Mouse (Mus musculus): Measurements from ENCODE around the gene Ppp1r21. TPM values are rescaled to one million over a fixed set of nuclear protein-coding genes. Genes with fewer than 3 reads are reported as not detected.

The Ppp1r21 gene
- total RNA-seq, 2 experiments from 2014 or later, result 13.6 to 15.9 TPM

DNA sequence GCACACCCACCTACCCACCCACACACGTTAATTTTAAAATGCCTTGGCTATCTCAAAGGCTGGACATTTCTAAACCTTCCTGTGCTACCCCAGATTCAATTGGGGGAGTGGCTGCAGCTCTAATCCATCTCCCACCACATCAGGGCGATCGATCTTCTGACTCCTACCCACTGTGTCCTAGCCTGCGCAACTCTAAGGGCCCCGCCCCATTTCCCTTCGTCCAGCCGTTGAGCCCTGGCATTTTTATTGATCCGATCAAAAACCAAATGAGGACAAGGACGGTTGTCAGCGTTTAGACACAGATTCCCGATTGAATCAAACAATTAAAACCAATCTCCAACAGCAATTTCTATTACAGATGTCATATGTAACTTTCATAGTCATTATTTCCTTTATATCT is 74.0 kb downstream of the Ppp1r21 start:
- no peak for ATAC-seq (replicated peaks; ENCODE audit: low FRiP score, poor library complexity, severe bottlenecking)

DNA sequence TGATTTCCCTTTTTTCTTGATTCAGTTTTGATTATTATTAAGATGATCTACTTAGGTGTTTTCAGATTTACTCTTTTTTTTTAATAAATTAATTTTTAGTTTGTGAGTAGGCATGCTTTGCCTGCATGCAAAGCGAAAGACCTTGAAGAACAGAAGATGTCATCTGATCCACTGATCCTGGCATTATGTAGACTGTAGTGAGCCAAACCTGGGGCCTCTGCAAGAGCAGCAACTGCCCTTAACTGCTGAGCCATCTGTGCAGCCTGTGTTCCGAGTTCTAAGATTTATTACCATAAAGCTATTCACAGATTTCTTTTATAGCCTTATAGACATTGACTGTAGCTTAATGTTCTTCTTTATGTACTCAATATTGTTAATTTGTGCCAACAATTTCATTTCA is 76.1 kb downstream of the Ppp1r21 start:
- ATAC-seq (replicated peaks; ENCODE audit: low FRiP score, poor library complexity, severe bottlenecking), result no peak

DNA sequence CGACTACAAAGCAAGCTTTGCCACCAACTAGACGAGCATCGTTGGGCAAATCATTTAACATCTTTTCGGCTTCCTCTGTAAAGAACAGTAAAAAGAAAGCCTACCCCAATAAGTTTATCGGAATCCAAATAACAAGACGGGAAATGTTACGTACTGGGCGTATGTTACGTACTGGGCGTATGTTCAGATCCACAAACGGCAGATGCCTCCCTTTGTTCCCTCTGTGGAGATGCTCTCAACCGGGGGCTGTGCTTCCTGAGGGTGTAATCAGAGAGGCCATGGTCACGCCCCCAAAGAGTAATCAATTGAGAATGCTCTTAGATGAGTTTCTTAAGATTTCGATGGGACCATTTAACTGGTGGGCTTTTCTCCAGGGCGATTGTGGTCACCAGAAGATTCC is 79.4 kb downstream of the Ppp1r21 start:
- no peak for ATAC-seq (replicated peaks; ENCODE audit: low FRiP score, poor library complexity, severe bottlenecking)

DNA sequence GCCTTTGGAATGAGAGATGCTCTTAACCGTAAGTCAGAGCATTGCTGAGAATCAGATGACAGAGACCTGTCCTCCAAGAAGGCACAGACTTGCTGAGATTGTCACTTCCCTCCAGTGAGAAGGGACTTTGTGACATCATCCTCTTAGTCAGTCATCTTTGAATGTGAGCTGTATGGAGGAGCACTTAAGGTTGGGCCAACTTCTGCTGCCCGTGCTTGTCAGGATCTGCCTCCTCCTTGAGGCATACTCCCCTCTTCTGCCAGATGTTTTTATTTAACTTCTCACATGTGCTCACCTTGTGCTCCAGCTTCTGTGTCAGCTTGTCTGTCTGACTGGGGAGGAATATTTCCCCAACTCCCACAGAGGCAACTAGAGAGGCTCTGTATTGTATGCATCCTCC is 81.1 kb downstream of the Ppp1r21 start:
- no peak for ATAC-seq (replicated peaks; ENCODE audit: low FRiP score, poor library complexity, severe bottlenecking)

DNA sequence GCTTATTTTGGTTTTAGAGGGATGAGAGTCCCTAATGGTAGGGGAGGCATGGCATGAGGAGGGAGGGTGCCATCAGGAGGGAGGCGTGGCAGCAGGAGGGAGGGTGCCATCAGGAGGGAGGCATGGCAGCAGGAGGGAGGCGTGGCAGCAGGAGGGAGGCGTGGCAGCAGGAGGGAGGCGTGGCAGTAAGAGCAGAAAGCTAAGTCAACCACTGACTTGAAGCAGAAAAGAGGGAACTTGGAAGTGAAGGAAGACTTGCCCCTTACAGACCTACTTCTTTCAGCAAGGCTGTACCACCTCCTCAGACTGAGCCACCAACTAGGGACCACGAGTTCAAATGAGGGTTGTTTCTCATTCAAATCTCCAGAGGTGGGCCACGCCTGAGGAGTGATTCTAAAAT is 83.3 kb downstream of the Ppp1r21 start:
- no peak for ATAC-seq (replicated peaks; ENCODE audit: low FRiP score, poor library complexity, severe bottlenecking)

DNA sequence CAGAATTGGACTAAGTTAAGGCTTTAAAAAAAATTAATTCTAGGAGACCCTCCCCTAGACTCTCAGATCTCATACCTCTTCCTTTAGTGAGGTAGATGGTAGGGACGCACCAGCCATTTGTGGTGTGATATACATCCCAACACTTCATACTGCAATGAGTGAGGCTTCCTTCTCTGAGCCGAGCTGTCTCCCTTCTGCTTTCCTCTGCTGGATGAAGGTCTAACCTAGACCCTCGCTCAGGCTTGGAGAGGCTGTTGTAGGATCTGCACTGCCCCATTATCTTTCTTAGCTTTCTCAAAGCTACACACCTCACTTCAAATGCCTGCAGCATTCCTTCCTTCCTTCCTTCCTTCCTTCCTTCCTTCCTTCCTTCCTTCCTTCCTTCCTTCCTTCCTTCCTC is 83.8 kb downstream of the Ppp1r21 start:
- no peak for ATAC-seq (replicated peaks; ENCODE audit: low FRiP score, poor library complexity, severe bottlenecking)

DNA sequence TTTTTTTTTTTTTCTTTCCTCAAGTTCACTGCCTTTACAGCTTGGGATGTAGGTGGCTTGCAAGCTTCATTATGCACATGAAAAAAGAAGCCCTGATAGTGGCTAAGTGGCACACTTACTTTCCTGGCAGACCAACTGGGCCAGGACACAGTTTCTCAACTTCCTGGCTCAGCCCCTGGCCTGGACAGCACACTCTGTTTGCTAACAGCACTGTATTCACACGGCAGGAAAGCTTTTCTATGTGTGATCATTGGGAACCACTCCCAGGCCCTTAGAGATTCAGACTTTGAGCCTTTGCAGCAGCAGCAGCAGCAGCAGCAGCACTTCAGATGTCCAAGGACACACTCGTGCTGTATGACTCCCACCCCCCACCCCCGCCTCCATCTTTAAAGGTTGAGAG is 84.3 kb downstream of the Ppp1r21 start:
- ATAC-seq (replicated peaks; ENCODE audit: low FRiP score, poor library complexity, severe bottlenecking), result no peak

DNA sequence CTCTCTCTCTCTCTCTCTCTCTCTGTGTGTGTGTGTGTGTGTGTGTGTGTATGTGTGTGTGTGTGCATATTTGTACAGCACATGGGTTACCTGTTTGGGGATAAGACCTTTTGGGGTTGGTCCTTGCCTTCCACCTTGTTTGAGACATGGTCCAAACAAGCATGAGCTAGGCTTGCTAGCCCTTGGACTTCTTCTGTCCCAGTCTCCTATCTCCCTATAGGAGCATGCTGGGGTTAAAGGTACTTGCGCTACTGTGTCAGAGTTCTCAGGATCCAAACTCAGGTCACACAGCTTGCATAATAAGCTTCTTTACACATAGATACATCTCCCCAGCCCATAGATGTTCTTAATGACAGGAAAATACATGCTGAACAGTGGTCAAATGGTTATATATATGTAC is 84.8 kb downstream of the Ppp1r21 start:
- ATAC-seq (replicated peaks; ENCODE audit: low FRiP score, poor library complexity, severe bottlenecking), result no peak

DNA sequence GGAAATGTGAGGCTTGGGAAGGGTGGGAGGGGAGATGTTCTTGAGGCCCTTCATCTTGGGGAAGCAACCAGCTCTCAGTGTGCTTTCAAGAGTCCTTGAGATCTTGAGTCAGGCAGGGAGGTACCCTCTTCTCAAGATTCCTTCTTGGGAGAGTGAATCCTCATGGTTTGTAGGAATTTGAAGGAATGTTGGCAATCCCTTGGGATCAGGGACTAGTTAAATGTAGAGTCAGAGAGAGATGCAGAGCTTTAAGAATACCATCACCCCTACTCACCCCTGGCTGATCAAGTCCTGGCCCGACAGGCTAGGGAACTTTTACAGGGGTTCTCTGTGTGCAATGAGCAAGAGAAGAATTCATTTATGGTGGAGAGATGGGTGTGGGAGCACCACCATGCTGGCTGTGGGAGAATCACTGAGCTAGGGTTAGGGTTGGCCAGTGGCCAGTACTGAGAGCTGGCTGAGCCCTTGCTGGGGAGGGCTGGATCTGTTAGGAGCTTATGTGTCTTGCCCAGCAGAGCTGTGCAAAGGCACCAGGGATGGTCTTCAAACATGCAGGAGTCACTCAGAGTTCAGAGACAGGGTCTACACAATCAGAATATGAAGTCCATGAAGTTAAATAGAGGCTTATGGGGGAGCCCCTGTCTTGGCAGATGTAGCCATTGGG is 85.7 kb downstream of the Ppp1r21 start:
- no peak for ATAC-seq (replicated peaks; ENCODE audit: low FRiP score, poor library complexity, severe bottlenecking)

DNA sequence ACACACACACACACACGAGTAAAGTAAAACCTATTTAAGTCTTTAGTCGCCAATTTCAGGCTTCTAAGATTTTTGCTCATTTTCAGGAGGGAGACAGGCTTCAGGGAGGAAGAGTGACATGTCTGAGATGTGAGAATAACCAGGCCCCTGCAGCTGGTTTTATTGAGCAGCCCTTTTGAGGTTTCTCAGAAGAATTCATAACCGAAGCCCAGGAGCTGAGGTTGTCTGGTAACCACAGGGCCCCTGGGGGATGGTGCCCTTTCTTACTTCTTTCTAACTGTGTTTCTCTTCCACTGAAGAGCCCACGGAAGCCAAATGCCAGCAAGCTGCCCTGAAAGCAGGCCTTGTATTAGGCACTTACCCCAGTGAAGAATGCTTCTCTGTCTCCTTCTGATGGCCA is 91.0 kb downstream of the Ppp1r21 start:
- ATAC-seq (replicated peaks; ENCODE audit: low FRiP score, poor library complexity, severe bottlenecking), result no peak

DNA sequence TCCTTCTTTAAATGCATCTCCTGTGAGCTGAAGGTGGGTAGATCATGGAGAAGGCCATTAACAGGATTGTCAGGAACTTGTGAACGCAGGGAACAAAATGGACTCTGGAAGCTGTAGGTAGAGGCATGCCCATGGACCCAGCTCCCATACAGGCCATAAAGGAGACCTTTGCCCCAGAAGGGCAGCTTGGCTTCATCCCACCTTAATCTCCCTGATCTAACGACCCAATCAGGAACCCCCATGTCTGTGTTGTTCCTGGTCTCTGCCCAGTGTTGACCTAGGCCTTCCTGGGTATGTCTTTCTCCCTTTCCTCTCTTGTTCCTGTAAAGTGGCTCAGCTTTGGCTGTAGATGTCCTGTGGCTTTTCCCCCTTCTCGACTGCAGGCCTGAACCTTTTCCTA is 91.5 kb downstream of the Ppp1r21 start:
- ATAC-seq (replicated peaks; ENCODE audit: low FRiP score, poor library complexity, severe bottlenecking), result no peak

DNA sequence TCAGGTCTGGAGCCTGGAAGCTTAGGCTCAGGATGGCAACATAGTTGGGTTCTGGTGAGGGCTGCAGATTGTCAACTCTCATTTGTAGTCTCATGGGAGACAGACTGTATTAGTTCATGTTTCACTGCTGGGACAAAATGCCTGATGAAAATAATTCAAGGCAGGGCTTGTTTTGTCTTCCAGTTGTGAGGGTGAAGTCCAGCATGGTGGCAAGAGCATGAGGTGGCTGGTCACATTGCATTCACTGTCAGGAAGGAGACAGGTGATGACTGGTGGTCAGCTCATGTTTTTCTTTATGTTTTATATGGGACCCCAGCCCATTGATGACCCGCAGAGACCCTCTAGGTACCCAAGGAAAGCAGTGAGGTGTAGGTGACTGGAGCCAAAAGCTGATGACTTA is 92.8 kb downstream of the Ppp1r21 start:
- ATAC-seq (replicated peaks; ENCODE audit: low FRiP score, poor library complexity, severe bottlenecking), result no peak

DNA sequence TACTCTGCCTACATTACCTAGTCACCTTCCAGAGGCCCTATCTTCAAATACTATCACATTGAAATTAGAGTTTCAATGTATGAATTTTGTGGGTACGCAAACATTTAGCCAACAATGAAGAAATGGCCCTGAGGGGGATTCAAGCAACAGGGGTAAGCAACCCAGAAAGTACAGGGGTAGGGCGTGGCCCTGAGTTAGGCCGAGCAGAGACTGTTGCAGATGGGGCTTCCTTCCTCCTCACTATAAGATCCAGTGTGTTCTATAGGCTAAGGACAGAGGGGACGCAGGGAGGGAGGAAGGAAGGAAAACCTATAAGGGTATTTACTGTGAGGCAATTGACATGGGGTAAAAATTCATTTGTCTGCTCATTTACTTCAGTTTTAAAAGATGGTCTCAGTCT is 94.5 kb downstream of the Ppp1r21 start:
- ATAC-seq (replicated peaks; ENCODE audit: low FRiP score, poor library complexity, severe bottlenecking), result no peak

DNA sequence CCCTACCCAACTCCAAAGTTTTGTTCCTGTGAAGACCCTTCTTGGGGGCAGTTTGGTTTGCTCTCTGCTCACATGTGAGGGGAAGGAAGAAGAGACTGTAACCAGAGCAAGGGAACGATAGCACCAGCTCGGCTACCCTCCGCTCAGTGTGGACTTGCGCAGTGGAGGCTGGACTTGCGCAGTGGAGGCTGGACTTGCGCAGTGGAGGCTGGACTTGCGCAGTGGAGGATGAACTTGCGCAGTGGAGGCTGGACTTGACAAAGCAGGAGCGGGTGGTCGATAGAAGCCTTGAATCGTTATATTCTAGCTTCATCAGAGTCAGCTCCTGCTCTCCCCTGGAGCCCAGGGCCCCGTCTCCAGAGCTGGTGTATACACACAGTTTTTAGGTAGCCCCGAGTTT is 95.4 kb downstream of the Ppp1r21 start:
- no peak for ATAC-seq (replicated peaks; ENCODE audit: low FRiP score, poor library complexity, severe bottlenecking)

DNA sequence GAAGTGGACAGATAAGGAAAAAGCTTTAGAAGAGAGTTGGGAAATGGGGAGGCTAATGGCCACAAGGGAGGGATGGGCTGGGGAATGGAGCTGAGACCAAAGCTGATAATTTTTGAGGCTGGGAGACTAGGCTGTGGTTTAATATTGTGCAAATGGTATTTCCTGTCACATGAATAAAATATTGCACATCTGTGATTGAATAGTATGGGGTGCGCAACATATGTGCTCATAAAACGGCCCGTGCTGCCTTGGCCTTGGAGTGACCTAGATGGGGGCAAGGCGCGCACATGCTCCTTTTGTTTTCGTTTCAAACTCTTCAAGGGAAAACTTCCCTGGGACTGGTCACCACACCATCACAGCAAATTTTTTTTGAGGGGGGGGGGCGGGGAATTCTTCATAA is 96.0 kb downstream of the Ppp1r21 start:
- no peak for ATAC-seq (replicated peaks; ENCODE audit: low FRiP score, poor library complexity, severe bottlenecking)

DNA sequence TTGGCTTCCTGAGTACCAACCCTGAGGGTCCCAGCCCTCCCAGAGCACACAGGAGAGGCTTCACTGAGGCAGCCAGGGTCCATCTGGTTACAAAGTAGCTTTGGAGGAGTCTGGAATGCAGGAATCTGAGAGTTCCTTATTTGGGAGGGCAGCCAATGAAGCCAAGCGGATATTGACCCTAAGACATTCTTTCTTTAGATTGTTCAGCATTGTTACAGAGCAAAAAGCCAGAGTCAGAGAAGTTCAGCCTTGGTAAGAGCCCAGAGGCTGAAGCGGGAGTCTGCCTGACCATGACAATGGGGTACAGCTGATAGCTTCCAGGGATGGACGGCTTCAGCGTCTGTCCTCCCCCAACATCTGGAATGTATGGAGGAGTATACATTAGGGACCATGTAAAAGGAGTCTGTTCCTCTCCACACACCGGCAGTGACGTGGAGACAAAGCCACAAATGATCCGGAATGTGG is 96.5 kb downstream of the Ppp1r21 start:
- ATAC-seq (replicated peaks; ENCODE audit: low FRiP score, poor library complexity, severe bottlenecking), result no peak

DNA sequence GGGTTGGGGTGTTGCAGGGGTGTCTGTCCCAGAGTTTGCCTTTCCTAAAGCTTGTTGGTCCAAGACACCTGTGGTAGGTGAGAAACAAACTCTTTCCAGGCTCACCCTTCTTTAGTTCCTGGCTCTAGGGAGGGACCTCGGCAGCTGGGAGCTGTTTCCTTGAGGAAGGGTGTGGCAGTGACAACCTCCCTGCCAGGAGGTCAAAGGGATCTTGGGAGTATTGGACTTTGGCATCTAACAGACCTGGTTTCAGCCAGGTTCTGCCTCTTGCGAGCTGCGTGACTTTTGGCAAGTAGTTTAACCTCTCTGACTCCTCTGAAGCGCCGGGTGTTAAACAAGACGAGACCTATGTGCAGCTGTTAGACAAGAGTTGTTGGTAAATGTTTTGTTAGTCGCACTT is 97.2 kb downstream of the Ppp1r21 start:
- ATAC-seq (replicated peaks; ENCODE audit: low FRiP score, poor library complexity, severe bottlenecking), result no peak

DNA sequence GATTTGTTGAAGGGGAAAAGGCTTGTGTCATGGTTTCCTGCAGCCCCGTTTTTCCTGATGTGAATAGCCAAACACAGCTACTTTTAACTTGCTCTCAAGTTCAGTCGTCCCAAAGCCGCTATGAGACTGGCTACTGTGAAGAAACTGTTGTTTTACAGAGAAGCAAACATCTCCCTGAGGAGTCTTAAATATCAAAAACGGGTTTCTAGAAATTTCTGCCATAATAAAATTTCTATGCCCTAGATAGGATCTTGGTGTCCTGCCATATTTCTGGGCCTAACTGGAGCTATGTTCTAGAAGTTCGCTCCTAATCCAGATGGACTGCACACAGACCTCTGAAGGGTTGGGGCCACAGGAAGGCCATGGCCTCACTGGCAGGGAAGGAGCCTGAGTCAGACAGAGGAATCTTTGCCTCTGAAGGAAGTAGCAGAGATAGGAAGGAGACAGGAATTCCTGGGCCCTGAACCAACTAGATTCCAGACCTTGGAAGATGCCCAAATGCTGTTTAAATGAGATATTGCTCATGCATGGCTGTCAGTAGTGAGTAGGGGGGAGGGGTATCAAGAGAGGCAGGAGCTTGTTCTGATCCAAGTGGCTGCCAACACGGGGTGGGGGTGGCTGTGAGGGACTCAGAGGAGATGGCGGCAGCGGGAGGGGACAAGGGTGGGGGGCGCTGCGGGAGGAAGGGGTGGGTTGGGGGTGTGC is 98.9 kb downstream of the Ppp1r21 start:
- no peak for ATAC-seq (replicated peaks; ENCODE audit: low FRiP score, poor library complexity, severe bottlenecking)

DNA sequence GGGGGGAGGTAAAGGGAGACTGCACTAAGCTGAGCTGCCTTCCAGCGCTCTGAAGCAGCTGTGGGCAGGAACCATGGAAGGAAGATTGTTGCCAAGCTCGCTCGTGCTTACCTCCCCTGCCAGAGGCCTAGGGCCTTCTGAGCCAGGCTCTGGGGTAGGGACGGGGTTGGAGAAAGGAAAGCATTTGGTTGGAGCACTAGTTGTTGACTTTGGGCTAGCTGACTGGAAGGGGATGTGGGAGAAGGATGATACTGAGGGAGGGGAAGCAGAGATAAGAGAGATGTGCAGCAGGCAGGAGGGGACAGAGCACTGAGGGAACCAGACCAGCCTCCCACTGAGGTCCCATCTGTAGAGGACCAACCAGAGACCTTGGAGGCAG is 99.5 kb downstream of the Ppp1r21 start:
- no peak for ATAC-seq (replicated peaks; ENCODE audit: low FRiP score, poor library complexity, severe bottlenecking)

DNA sequence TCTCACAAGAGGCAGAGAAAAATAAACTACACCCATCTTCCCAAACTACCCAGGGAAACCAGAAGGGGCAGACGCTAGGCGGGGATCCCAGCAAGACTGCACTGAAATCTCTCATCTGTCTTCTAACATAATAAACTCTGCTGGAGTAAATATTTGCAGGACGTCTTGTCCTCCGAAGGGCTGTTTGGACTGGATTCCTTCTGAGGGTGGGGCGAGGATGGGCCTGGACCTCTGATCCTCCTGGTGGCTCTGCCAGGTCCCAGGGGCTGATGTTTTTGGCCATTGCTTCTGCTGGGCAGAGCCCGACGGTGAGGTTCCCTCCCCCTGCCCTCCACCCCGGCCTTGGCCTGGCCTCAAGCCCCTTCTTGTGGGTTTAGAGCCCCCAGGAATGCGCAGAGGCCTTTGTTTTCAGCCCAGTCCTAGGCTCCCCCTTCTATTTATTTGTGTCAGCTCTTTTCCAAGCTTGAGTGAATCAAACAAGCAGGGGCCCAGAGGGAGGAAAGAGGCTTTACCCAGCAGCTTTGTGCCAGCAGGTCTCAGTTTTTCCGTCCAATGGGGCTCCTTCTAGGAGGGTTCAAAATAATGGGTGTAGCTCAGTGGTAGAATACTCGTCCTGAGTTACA is 100.1 kb downstream of the Ppp1r21 start:
- ATAC-seq (replicated peaks; ENCODE audit: low FRiP score, poor library complexity, severe bottlenecking), result no peak

DNA sequence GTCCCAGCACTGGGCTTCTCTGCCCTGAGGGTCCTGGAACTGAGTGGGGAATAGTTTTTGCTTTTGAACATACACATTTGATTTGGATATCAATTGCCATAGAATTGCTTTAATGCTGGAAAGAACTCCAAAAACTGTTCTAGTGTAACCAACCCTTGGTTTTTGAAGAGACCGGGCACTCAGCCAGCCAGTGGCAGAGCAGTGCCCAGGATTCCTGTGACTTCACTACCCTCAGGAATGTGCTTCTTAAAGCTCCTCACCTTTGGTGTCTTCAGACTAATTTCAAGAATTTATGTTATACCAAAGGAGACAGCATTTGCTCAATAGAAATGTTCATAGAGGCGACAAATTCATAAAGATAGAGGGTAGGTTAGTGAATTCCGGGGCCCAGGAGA is 100.6 kb downstream of the Ppp1r21 start:
- no peak for ATAC-seq (replicated peaks; ENCODE audit: low FRiP score, poor library complexity, severe bottlenecking)
